Mouse (Mus musculus): ENCODE data around the gene Rbm3. TPM values are rescaled to one million over a fixed set of nuclear protein-coding genes. Genes with fewer than 3 reads are reported as not detected.
"Not testable (repeated sequence)": the region's sequence is repeated elsewhere in the genome, so short reads cannot be mapped to it uniquely, and the experiment has no call there.

Rbm3 gene
- polyA plus RNA-seq, 1 experiment from 2014 or later = 450 TPM

DNA sequence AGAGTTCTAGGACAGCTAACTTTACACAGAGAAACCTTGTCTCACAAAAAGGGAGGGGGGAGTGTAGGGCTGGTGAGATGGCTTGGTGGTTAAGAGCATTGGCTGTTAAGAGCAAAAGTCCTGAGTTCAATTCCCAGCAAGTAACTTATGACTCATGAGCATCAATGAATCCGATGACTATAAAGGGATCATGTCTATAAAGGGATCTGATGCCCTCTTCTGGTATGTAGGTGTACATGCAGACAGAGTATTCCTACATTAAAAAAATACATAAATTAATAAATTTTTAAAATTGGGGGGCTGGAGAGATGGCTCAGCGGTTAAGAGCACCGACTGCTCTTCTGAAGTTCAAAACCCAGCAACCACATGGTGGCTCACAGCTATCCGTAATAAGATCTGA is 30.4 kb downstream of the Rbm3 start:
- ATAC-seq (ENCODE audit: low FRiP score) (no peak), DNase-seq (ENCODE audit: low spot score) (no peak)
- Histone ChIP-seq H3K4me3 (ENCODE audit: low read depth, low read length) (no peak overlapping the region), H3K4me1 (replicated peaks; ENCODE audit: control insufficient read depth, insufficient read depth, low read length) (no peaks in the 10 kb centered on the region), H3K27me3 (ENCODE audit: control insufficient read depth, insufficient read depth, low read length) (no peaks in the 10 kb centered on the region), H3K4me2 (replicated peaks; ENCODE audit: low read depth, low read length) (no peak overlapping the region), H3K27ac (ENCODE audit: low read depth, low read length) (no peak overlapping the region), H3K9me3 (ENCODE audit: control insufficient read depth, low read length) (no peaks in the 10 kb centered on the region), H3K9ac (ENCODE audit: low read depth, low read length) (no peak overlapping the region), H3K36me3 (ENCODE audit: control insufficient read depth, insufficient read depth, low read length) (no peaks in the 10 kb centered on the region)
- WGBS = 73% methylated on average over 4 of the region's 4 CpGs

DNA sequence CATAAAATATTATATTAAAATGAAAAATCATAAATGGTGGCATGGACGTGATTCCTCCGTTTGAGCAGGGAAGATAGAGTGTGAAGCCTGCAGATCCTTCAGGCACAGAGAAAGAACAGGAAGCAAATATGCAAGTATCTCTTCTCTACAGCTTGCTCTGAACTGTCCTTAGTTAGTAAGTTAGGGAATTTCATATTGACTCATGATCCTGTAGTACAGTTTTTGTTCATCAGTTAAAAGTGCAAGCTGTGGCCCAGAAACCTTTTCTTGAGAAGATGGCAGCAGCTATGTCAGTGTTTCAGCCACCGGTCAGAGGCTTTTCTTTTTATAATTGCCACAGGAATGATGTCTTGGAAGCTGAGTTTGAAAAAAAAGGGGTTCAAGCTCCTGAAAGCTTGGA is 40.7 kb downstream of the Rbm3 start:
- 95% methylated on average over 3 of the region's 3 CpGs for WGBS
- no peaks in the 10 kb centered on the region for H3K36me3 ChIP-seq (ENCODE audit: control insufficient read depth, insufficient read depth, low read length)

DNA sequence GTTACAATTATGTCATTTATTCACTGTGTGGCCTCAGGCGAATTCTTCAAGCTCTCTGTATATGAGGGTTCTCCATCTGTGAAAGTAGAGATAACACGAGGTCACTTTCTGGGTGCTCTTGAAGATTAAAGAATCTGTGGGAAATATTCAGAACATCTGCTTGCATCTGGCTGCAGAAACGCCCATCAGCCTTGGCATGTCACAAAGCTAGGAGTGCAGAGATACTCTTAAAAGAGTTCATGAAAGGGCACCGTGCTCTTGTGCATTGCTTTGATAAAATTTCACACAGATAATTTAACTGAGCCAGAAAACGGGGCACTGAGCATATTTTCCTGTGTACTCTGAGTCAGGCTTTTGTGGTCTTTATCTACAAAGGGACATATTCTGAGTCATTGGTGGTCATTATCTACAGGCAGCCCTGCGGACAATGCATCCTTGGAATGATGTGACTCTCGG is 43.4 kb downstream of the Rbm3 start:
- Histone ChIP-seq H3K36me3 (ENCODE audit: control insufficient read depth, insufficient read depth, low read length) (no peaks in the 10 kb centered on the region), H3K4me1 (replicated peaks; ENCODE audit: control insufficient read depth, insufficient read depth, low read length) (no peaks in the 10 kb centered on the region), H3K9me3 (ENCODE audit: control insufficient read depth, low read length) (no peaks in the 10 kb centered on the region), H3K4me3 (ENCODE audit: low read depth, low read length) (no peak overlapping the region), H3K4me2 (replicated peaks; ENCODE audit: low read depth, low read length) (no peak overlapping the region), H3K9ac (ENCODE audit: low read depth, low read length) (no peak overlapping the region), H3K27me3 (ENCODE audit: control insufficient read depth, insufficient read depth, low read length) (no peaks in the 10 kb centered on the region), H3K27ac (ENCODE audit: low read depth, low read length) (no peak overlapping the region)
- 70% methylated on average over 7 of the region's 7 CpGs for WGBS
- no peak for DNase-seq (ENCODE audit: low spot score)
- no peak for ATAC-seq (ENCODE audit: low FRiP score)

More for the DNA sequence above, 40.7 kb downstream of the Rbm3 start:
- Histone ChIP-seq H3K9me3 (ENCODE audit: control insufficient read depth, low read length) (no peaks in the 10 kb centered on the region), H3K27me3 (ENCODE audit: control insufficient read depth, insufficient read depth, low read length) (no peaks in the 10 kb centered on the region), H3K4me3 (ENCODE audit: low read depth, low read length) (no peak overlapping the region), H3K27ac (ENCODE audit: low read depth, low read length) (no peak overlapping the region), H3K4me1 (replicated peaks; ENCODE audit: control insufficient read depth, insufficient read depth, low read length) (no peaks in the 10 kb centered on the region), H3K9ac (ENCODE audit: low read depth, low read length) (no peak overlapping the region), H3K4me2 (replicated peaks; ENCODE audit: low read depth, low read length) (no peak overlapping the region)
- DNase-seq (ENCODE audit: low spot score) (no peak), ATAC-seq (ENCODE audit: low FRiP score) (no peak)

DNA sequence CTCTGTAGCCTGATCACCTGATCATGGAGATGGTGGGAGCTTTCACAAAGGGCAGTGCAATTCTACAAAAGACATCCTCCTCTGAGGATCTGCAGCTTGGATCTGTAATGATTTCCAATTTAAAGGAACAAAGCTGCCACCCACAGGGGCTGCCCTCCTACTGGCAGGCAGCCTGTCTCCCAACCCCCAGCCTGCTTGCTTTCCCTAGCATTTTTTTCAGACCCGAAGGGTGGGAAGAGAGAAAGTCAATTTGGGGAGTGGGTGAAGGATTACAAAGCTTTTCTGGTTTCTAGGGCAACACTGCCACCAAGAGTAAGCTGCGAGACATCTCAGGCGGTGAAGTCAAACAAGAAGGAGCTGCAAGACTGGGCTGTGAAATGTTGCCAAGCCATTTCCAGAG is 44.7 kb downstream of the Rbm3 start:
- ATAC-seq (ENCODE audit: low FRiP score) = peak; percentile 23
- Histone ChIP-seq H3K36me3 (ENCODE audit: control insufficient read depth, insufficient read depth, low read length) (no peaks in the 10 kb centered on the region), H3K4me2 (replicated peaks; ENCODE audit: low read depth, low read length) (no peak overlapping the region), H3K4me3 (ENCODE audit: low read depth, low read length) (no peak overlapping the region), H3K27ac (ENCODE audit: low read depth, low read length) (peak overlapping the region; percentile 47; the same call in 1 of the 2 replicates), H3K9me3 (ENCODE audit: control insufficient read depth, low read length) (no peaks in the 10 kb centered on the region), H3K9ac (ENCODE audit: low read depth, low read length) (no peak overlapping the region), H3K4me1 (replicated peaks; ENCODE audit: control insufficient read depth, insufficient read depth, low read length) (no peaks in the 10 kb centered on the region), H3K27me3 (ENCODE audit: control insufficient read depth, insufficient read depth, low read length) (no peaks in the 10 kb centered on the region)
- 16% methylated on average over 3 of the region's 3 CpGs for WGBS
- DNase-seq (ENCODE audit: low spot score) = peak; percentile 87

DNA sequence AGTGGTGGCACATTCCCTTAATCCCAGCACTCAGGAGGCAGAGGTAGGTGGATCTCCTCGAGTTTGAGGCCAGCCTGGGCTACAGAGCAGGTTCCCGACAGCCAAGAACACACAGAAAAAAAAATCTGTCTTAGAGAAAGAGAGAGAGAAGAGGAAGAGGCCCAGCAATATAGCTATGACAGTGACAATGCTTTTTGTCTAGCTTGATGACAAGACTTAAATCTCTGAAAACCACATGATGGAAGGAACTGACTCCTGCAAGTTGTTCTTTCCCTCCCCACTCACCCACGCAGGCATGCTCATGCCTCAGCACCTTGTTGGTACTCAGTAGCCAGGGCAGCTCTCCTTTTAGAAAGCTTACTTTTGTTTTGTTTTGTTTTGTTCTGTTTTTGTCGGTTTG is 46.2 kb downstream of the Rbm3 start:
- Histone ChIP-seq H3K9me3 (ENCODE audit: control insufficient read depth, low read length) (no peaks in the 10 kb centered on the region), H3K4me1 (replicated peaks; ENCODE audit: control insufficient read depth, insufficient read depth, low read length) (no peaks in the 10 kb centered on the region), H3K4me3 (ENCODE audit: low read depth, low read length) (no peak overlapping the region), H3K36me3 (ENCODE audit: control insufficient read depth, insufficient read depth, low read length) (no peaks in the 10 kb centered on the region), H3K27me3 (ENCODE audit: control insufficient read depth, insufficient read depth, low read length) (no peaks in the 10 kb centered on the region), H3K9ac (ENCODE audit: low read depth, low read length) (no peak overlapping the region), H3K27ac (ENCODE audit: low read depth, low read length) (no peak overlapping the region), H3K4me2 (replicated peaks; ENCODE audit: low read depth, low read length) (no peak overlapping the region)
- 59% methylated on average over 4 of the region's 4 CpGs for WGBS
- ATAC-seq (ENCODE audit: low FRiP score) = no peak
- DNase-seq (ENCODE audit: low spot score) = no peak

DNA sequence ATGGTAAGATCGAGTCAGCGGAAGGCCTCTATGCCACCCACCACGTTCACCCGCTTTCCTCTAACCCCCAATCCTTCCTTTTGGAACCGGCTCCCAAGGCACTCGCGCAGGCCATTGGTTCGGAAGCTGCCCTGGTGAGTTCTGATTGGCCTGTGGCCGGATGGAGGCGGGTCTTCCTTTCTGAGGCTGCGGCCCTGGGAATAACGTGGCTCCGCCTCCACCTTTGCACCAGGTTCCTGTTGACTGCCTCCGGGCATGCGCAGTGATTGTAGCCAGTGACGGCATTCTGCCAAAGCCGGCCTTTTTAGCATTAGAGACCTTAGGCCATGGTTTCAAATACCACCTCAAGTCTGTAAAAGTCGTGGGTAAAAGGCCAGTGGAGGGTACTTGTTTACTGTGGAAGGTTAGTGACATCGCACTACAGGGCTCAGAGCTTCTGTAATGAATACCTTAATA is 48.9 kb downstream of the Rbm3 start:
- no peaks in the 10 kb centered on the region for H3K36me3 ChIP-seq (ENCODE audit: control insufficient read depth, insufficient read depth, low read length)
- no peaks in the 10 kb centered on the region for H3K27me3 ChIP-seq (ENCODE audit: control insufficient read depth, insufficient read depth, low read length)
- H3K4me2 ChIP-seq (replicated peaks; ENCODE audit: low read depth, low read length) = peak overlapping the region; percentile 17
- peak; percentile 90 for DNase-seq (ENCODE audit: low spot score)
- no peak overlapping the region for H3K27ac ChIP-seq (ENCODE audit: low read depth, low read length)
- peak; percentile 96 for ATAC-seq (ENCODE audit: low FRiP score)
- H3K9ac ChIP-seq (ENCODE audit: low read depth, low read length) = 0 out of 2 replicates have a peak overlapping the region, but pooled peaks have one; percentile 15
- 12% methylated on average over 19 of the region's 19 CpGs for WGBS
- H3K4me3 ChIP-seq (ENCODE audit: low read depth, low read length) = peak overlapping the region; percentile 14; the same call in 1 of the 2 replicates
- no peaks in the 10 kb centered on the region for H3K4me1 ChIP-seq (replicated peaks; ENCODE audit: control insufficient read depth, insufficient read depth, low read length)
- no peaks in the 10 kb centered on the region for H3K9me3 ChIP-seq (ENCODE audit: control insufficient read depth, low read length)

DNA sequence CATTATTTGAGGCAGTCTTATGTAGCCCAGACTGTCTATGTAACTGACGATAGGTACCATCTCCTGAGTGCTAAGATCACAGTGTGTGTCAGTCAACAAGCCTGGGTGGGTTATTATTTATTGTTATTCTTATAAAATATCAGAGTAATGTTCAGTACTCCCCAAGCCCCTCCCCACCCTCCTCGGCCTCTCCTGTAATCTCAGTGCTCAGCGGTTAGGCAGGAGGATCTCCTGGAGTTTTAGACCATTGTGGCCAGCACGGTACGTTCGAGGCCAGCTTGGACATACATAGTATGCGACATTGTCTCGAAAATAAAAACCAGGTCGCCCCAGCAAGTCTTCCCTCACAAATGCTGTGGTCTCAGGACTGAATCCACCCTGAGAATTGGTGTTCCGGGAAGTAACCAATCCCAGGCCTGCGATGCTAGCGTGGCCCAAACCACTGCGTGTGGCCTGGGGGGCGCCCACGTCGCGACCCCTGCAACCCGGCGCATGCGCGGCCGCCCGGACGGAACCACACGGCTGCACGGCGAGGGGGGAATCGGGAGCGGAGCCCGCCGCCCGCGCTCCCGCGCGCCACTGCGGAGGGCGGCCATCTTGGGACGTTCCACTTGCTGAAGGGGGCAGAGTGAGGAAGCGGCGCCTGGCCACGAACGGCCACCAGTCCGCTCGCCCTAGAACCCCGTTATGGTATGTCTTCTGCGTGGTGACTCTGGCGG is 49.5 kb downstream of the Rbm3 start:
- not testable (repeated sequence) for H3K9ac ChIP-seq (ENCODE audit: low read depth, low read length); DNase-seq (ENCODE audit: low spot score); H3K27ac ChIP-seq (ENCODE audit: low read depth, low read length); H3K36me3 ChIP-seq (ENCODE audit: control insufficient read depth, insufficient read depth, low read length); H3K4me1 ChIP-seq (replicated peaks; ENCODE audit: control insufficient read depth, insufficient read depth, low read length); H3K27me3 ChIP-seq (ENCODE audit: control insufficient read depth, insufficient read depth, low read length); H3K9me3 ChIP-seq (ENCODE audit: control insufficient read depth, low read length)
- 20% methylated on average over 2 of the region's 48 CpGs for WGBS
- peak; percentile 92 for ATAC-seq (ENCODE audit: low FRiP score)
- Histone ChIP-seq H3K4me3 (ENCODE audit: low read depth, low read length) (peak overlapping the region; percentile 20; the same call in 1 of the 2 replicates), H3K4me2 (replicated peaks; ENCODE audit: low read depth, low read length) (peak overlapping the region; percentile 32)

DNA sequence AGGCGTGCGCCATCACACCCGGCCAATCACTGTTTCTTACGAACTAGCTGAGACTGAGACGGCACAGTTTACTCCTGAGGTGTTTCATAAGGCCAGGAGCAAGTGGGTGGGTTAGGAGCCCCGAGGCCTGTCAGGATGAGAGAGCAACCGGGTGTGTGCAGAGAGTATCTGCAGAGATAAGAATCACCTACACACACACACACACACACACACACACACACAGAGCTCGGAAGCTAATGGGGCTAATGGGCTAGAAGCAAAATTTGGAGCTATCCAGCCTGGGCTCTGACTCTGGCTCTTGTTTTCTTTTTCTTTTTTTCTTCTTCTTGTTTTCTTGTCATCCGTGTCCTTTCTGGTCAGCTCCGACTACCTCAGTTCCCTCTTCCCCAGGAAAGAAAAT is 50.1 kb downstream of the Rbm3 start:
- Histone ChIP-seq H3K27me3 (ENCODE audit: control insufficient read depth, insufficient read depth, low read length) (no peaks in the 10 kb centered on the region), H3K4me2 (replicated peaks; ENCODE audit: low read depth, low read length) (peak overlapping the region; percentile 32), H3K4me1 (replicated peaks; ENCODE audit: control insufficient read depth, insufficient read depth, low read length) (no peaks in the 10 kb centered on the region), H3K9me3 (ENCODE audit: control insufficient read depth, low read length) (no peaks in the 10 kb centered on the region), H3K36me3 (ENCODE audit: control insufficient read depth, insufficient read depth, low read length) (no peaks in the 10 kb centered on the region), H3K27ac (ENCODE audit: low read depth, low read length) (no peak overlapping the region), H3K9ac (ENCODE audit: low read depth, low read length) (no peak overlapping the region), H3K4me3 (ENCODE audit: low read depth, low read length) (peak overlapping the region; percentile 20; the same call in 1 of the 2 replicates)
- ATAC-seq (ENCODE audit: low FRiP score) (no peak), DNase-seq (ENCODE audit: low spot score) (no peak)
- WGBS = 89% methylated on average over 10 of the region's 10 CpGs

DNA sequence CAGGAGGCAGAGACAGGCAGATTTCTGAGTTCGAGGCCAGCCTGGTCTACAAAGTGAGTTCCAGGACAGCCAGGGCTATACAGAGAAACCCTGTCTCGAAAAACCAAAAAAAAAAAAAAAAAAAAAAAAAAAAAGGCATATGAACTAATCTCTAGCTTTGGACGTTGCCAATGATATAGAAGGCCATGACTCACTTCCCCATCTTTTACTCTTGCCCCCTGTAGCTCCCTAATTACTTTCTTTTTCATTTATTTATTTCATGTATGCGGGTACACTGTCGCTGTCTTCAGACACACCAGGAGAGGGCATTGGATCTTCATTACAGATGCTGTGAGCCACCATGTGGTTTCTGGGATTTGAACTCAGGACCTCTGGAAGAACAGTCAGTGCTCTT is 54.7 kb downstream of the Rbm3 start:
- H3K36me3 ChIP-seq (ENCODE audit: control insufficient read depth, insufficient read depth, low read length); DNase-seq (ENCODE audit: low spot score); H3K4me3 ChIP-seq (ENCODE audit: low read depth, low read length); H3K9me3 ChIP-seq (ENCODE audit: control insufficient read depth, low read length); H3K4me1 ChIP-seq (replicated peaks; ENCODE audit: control insufficient read depth, insufficient read depth, low read length); ATAC-seq (ENCODE audit: low FRiP score); H3K4me2 ChIP-seq (replicated peaks; ENCODE audit: low read depth, low read length); H3K9ac ChIP-seq (ENCODE audit: low read depth, low read length); H3K27me3 ChIP-seq (ENCODE audit: control insufficient read depth, insufficient read depth, low read length); H3K27ac ChIP-seq (ENCODE audit: low read depth, low read length): not testable (repeated sequence)
- WGBS = 83% methylated on average over 4 of the region's 5 CpGs
